Mouse (Mus musculus): ENCODE measurements around the gene Tfip11. TPM values are rescaled to one million over a fixed set of nuclear protein-coding genes. Genes with fewer than 3 reads are reported as not detected.
"Not testable (repeated sequence)": the region's sequence is repeated elsewhere in the genome, so short reads cannot be mapped to it uniquely, and the experiment has no call there.

The Tfip11 gene
- polyA plus RNA-seq, 1 experiment from 2014 or later, result 26.4 TPM

- Histone ChIP-seq H3K27ac (no peak overlapping the region), H3K9me3 (no peaks in the 10 kb centered on the region), H3K4me1 (peaks cover 21% of the 10 kb centered on the region), H3K4me3 (no peak overlapping the region), H3K27me3 (ENCODE audit: insufficient read depth, poor library complexity, severe bottlenecking) (no peaks in the 10 kb centered on the region), H3K36me3 (peaks cover 37% of the 10 kb centered on the region)
- DNase-seq (ENCODE audit: low spot score), result no peak
- WGBS, result 77% methylated on average over 5 of the region's 5 CpGs
Measured at GRCm38 (mm10) chr5:112316468-112316867, 9.7 kb upstream of the Tfip11 start.

- 0 out of 2 replicates have a peak overlapping the region, but pooled peaks have one; percentile 47 for H3K27ac ChIP-seq
- H3K4me1 ChIP-seq, result peaks cover 21% of the 10 kb centered on the region
- no peak for DNase-seq (ENCODE audit: low spot score)
- H3K9me3 ChIP-seq, result no peaks in the 10 kb centered on the region
- H3K27me3 ChIP-seq (ENCODE audit: insufficient read depth, poor library complexity, severe bottlenecking), result no peaks in the 10 kb centered on the region
- 40% methylated on average over 5 of the region's 5 CpGs for WGBS
- no peak overlapping the region for H3K4me3 ChIP-seq
- H3K36me3 ChIP-seq, result peaks cover 29% of the 10 kb centered on the region
Measured at GRCm38 (mm10) chr5:112317328-112317727, 8.8 kb upstream of the Tfip11 start.

DNA sequence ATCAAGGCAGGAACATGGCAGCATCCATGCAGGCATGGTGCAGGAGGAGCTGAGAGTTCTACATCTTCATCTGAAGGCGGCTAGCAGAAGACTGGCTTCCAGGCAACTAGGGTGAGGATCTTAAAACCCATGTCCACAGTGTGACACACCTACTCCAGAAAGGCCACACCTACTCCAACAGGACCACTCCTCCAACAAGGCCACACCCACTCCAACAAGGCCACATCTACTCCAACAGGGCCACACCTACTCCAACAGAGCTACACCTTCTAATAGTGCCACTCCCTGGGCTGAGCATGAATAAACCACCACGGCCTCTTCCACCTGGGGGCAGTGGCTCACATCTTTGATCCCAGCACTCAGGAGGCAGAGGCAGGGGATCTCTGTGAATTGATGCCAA, 6.8 kb upstream of the Tfip11 start:
- not testable (repeated sequence) for DNase-seq (ENCODE audit: low spot score); H3K27me3 ChIP-seq (ENCODE audit: insufficient read depth, poor library complexity, severe bottlenecking); H3K9me3 ChIP-seq; H3K4me3 ChIP-seq; H3K36me3 ChIP-seq; H3K27ac ChIP-seq
- peaks cover 13% of the 10 kb centered on the region for H3K4me1 ChIP-seq
- 40% methylated on average over 2 of the region's 2 CpGs for WGBS

- Histone ChIP-seq H3K27ac (no peak overlapping the region), H3K27me3 (ENCODE audit: insufficient read depth, poor library complexity, severe bottlenecking) (no peaks in the 10 kb centered on the region), H3K4me1 (peaks cover 23% of the 10 kb centered on the region), H3K9me3 (no peaks in the 10 kb centered on the region), H3K36me3 (peaks cover 5% of the 10 kb centered on the region; the same call in 1 of the 2 replicates), H3K4me3 (no peak overlapping the region)
- WGBS, result 75% methylated on average over 5 of the region's 5 CpGs
- DNase-seq (ENCODE audit: low spot score), result no peak
Measured at GRCm38 (mm10) chr5:112320379-112320778, 5.8 kb upstream of the Tfip11 start.

DNA sequence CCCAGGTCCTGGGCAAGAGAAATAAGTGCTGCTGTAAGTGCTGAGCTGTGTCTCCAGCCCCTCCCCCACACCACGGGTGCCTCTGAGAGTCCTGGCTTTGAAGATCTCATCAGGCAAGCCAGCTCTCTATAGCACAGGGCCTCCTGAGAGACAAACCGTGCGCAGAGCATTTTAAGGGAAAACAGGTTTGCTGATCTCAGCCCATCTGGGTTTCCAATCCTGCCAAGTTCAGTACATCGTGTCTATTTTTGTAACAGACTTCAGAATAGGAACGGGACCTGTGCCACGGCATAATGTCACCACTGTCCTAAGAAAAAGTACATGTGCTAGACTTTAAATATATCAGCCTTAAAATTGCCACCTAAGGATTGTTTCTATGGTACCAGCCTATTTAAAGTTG, 5.2 kb upstream of the Tfip11 start:
- DNase-seq (ENCODE audit: low spot score), result no peak
- H3K4me3 ChIP-seq, result no peak overlapping the region

GRCm38 (mm10) chr5:112321376-112321775, 4.8 kb upstream of the Tfip11 start:
- H3K4me1 ChIP-seq, result peaks cover 28% of the 10 kb centered on the region
- DNase-seq (ENCODE audit: low spot score), result no peak
- H3K4me3 ChIP-seq, result no peak overlapping the region

More for the DNA sequence above, 5.2 kb upstream of the Tfip11 start:
- H3K36me3 ChIP-seq, result no peaks in the 10 kb centered on the region
- H3K9me3 ChIP-seq, result no peaks in the 10 kb centered on the region
- 67% methylated on average over 6 of the region's 6 CpGs for WGBS
- H3K4me1 ChIP-seq, result peaks cover 28% of the 10 kb centered on the region
- H3K27me3 ChIP-seq (ENCODE audit: insufficient read depth, poor library complexity, severe bottlenecking), result no peaks in the 10 kb centered on the region
- H3K27ac ChIP-seq, result no peak overlapping the region

DNA sequence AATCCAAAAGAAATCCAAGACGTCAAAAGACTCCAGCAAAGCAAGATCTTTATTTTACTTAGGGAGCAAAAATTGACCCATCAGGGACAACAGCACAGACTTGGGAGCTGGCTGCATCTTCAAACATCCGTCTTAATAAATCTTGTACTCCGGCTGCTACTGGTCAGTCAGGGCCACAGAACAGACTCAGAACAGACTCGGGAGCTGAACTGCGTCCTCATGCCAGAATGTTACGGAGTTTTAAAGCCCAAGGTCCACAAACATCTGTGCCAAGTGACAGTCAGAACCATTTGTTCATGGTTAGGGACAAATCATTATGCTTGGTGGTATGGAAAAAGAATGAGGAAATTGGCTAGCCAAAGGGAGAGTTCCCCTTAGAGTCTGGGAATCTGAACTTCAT, 2.9 kb upstream of the Tfip11 start:
- DNase-seq (ENCODE audit: low spot score), result no peak
- Histone ChIP-seq H3K27ac (no peak overlapping the region), H3K27me3 (ENCODE audit: insufficient read depth, poor library complexity, severe bottlenecking) (no peaks in the 10 kb centered on the region), H3K4me1 (peaks cover 27% of the 10 kb centered on the region), H3K4me3 (no peak overlapping the region), H3K9me3 (no peaks in the 10 kb centered on the region), H3K36me3 (peaks cover 6% of the 10 kb centered on the region)
- 87% methylated on average over 6 of the region's 6 CpGs for WGBS

More at GRCm38 (mm10) chr5:112321376-112321775, 4.8 kb upstream of the Tfip11 start:
- 75% methylated on average over 4 of the region's 4 CpGs for WGBS
- no peaks in the 10 kb centered on the region for H3K27me3 ChIP-seq (ENCODE audit: insufficient read depth, poor library complexity, severe bottlenecking)
- H3K27ac ChIP-seq, result no peak overlapping the region
- no peaks in the 10 kb centered on the region for H3K36me3 ChIP-seq
- H3K9me3 ChIP-seq, result no peaks in the 10 kb centered on the region

- H3K4me1 ChIP-seq, result peaks cover 27% of the 10 kb centered on the region
- H3K9me3 ChIP-seq, result no peaks in the 10 kb centered on the region
- H3K27me3 ChIP-seq (ENCODE audit: insufficient read depth, poor library complexity, severe bottlenecking), result no peaks in the 10 kb centered on the region
- H3K36me3 ChIP-seq, result peaks cover 21% of the 10 kb centered on the region
- 22% methylated on average over 24 of the region's 24 CpGs for WGBS
- DNase-seq (ENCODE audit: low spot score), result peak; percentile 85
- H3K27ac ChIP-seq, result peak overlapping the region; percentile 87
- H3K4me3 ChIP-seq, result peak overlapping the region; percentile 99
Measured at GRCm38 (mm10) chr5:112324637-112325545, 1.3 kb upstream of the Tfip11 start.

DNA sequence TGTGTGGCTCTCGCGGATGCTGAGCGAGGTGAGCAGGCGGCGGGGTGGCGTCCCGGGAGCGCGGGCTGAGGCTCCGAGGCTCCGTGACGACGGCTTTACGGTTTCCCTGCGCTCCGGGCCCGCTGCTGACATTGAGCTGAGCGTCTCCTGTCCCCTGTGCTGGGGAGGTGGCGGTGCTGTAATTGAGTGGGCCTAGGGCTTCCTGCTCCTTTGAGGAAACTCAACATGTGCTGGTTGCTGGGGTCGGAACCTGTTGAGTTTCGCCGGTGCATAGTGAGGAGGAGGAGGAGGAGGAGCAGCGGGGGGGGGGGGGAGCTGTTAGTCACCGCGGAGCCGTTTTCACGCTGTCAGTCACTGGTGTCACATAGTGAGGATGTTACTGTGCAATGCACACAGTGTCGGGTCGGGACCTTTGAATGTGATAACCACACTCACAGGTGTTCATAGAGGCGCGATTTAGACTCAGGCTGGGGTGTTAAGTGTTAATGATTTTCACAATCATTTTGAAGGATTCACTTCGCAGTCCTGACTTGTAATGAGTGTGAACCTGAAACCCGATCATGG, 370 bp downstream of the Tfip11 start:
- peak overlapping the region; percentile 87 for H3K27ac ChIP-seq
- WGBS, result 1% methylated on average over 33 of the region's 33 CpGs

GRCm38 (mm10) chr5:112327854-112328253, 1.7 kb downstream of the Tfip11 start:
- Histone ChIP-seq H3K9me3 (no peaks in the 10 kb centered on the region), H3K36me3 (peaks cover 51% of the 10 kb centered on the region), H3K27me3 (ENCODE audit: insufficient read depth, poor library complexity, severe bottlenecking) (no peaks in the 10 kb centered on the region), H3K4me3 (no peak overlapping the region), H3K27ac (no peak overlapping the region), H3K4me1 (peaks cover 24% of the 10 kb centered on the region)
- 91% methylated on average over 15 of the region's 15 CpGs for WGBS
- no peak for DNase-seq (ENCODE audit: low spot score)

More for the DNA sequence above, 370 bp downstream of the Tfip11 start:
- DNase-seq (ENCODE audit: low spot score), result no peak
- Histone ChIP-seq H3K9me3 (no peaks in the 10 kb centered on the region), H3K27me3 (ENCODE audit: insufficient read depth, poor library complexity, severe bottlenecking) (no peaks in the 10 kb centered on the region), H3K4me3 (peak overlapping the region; percentile 99), H3K36me3 (peaks cover 38% of the 10 kb centered on the region), H3K4me1 (peaks cover 24% of the 10 kb centered on the region)

DNA sequence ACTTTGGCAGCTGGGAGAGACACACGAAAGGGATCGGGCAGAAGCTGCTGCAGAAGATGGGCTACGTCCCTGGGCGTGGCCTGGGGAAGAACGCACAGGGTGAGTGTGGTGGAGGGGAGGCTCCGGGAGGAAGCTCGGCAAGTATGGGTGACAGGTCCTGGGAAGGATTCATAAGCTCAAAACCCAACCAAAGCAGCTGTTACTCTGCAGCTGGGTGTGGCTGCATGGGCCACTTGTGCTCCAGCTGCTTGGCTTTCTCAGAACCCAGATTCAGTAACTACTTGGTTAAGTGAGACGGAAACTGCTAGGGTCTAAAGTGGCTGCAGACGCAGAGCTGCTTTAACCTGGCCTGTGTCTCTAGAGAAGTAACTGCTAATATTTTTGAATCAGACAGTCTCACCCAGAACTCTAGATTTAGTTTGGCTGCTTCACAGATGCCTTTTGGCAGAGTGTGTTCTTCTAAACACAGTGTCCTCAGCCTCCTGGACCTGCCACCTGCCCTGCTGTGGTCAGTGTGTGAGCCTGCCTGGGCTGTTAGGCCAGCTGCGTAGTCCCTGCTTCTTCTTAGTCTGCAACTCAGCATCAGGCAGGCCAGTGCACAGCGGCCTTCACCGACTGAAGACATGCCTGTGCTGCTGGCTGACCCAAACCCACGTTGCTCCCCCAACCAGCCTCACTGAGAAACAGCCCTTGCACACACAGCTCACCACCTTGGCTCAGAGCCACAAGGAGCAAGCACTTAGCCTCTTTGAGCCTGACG, 3.8 kb downstream of the Tfip11 start:
- no peaks in the 10 kb centered on the region for H3K27me3 ChIP-seq (ENCODE audit: insufficient read depth, poor library complexity, severe bottlenecking)
- DNase-seq (ENCODE audit: low spot score), result no peak
- H3K9me3 ChIP-seq, result no peaks in the 10 kb centered on the region
- WGBS, result 91% methylated on average over 14 of the region's 14 CpGs
- peaks cover 17% of the 10 kb centered on the region for H3K4me1 ChIP-seq
- H3K36me3 ChIP-seq, result peaks cover 72% of the 10 kb centered on the region
- H3K4me3 ChIP-seq, result no peak overlapping the region
- no peak overlapping the region for H3K27ac ChIP-seq

- no peak for DNase-seq (ENCODE audit: low spot score)
- WGBS, result 34% methylated on average over 2 of the region's 2 CpGs
- Histone ChIP-seq H3K9me3 (no peaks in the 10 kb centered on the region), H3K27ac (no peak overlapping the region), H3K36me3 (peaks cover 91% of the 10 kb centered on the region), H3K27me3 (ENCODE audit: insufficient read depth, poor library complexity, severe bottlenecking) (no peaks in the 10 kb centered on the region), H3K4me1 (no peaks in the 10 kb centered on the region), H3K4me3 (no peak overlapping the region)
Measured at GRCm38 (mm10) chr5:112335473-112335872, 9.3 kb downstream of the Tfip11 start.

- Histone ChIP-seq H3K27ac (no peak overlapping the region), H3K4me3 (no peak overlapping the region), H3K27me3 (ENCODE audit: insufficient read depth, poor library complexity, severe bottlenecking) (no peaks in the 10 kb centered on the region), H3K4me1 (peaks cover 4% of the 10 kb centered on the region), H3K36me3 (peaks cover 80% of the 10 kb centered on the region), H3K9me3 (no peaks in the 10 kb centered on the region)
- DNase-seq (ENCODE audit: low spot score), result no peak
- 95% methylated on average over 22 of the region's 22 CpGs for WGBS
Measured at GRCm38 (mm10) chr5:112337004-112337403, 10.8 kb downstream of the Tfip11 start.
